Mouse (Mus musculus) adrenal gland, adult (tissue): ENCODE results near the gene Itpr2.

ENCODE experiments used
- DNase-seq, 2 experiments: peaks; one replicate each; pipeline ENCODE4 v3.0.0; 2022 to 2023; ENCODE audit warnings: low spot score in 1 of 2; ENCODE audit not compliant: inconsistent age in 2 of 2

Itpr2 gene

DNA sequence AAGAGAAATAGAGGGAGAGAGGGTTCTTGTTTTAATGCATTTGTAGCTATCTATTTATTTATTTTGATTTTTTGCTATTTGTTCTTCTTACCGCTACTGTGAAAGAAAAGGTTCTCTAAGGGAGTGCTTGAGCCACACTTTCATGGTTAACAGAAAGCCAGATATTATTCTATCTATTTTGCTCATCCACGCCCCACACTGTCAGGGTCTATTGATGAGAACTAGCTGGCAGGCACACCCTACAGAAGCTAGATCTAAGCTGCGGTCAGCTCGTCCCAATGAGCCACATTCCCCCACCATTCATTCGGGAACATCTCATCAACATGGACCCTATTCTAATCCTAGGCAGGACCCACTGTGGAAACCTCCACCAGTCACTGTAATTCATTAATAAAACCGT lies 271.1 kb downstream of the Itpr2 start:
- DNase-seq, result no peak

DNA sequence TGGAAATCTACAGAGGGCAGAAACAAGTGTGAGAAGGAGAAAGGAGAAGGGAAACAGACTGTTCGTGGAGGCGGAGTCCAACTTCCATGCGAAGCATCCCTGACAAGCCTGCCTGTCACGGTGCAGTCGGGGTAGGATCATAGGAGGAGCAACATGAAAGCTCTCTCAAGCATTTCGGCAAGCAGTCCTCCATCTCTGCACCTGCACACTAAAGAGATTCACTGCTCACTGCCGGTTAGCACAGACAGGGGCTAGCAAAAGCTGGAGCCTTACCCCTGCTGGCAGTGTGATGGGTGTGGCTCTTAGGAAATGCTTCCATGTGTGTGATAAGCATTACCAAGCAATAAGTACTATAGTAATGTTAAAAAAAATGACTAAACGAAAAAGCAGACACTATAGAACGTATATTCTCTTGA lies 271.6 kb downstream of the Itpr2 start:
- DNase-seq, result no peak

DNA sequence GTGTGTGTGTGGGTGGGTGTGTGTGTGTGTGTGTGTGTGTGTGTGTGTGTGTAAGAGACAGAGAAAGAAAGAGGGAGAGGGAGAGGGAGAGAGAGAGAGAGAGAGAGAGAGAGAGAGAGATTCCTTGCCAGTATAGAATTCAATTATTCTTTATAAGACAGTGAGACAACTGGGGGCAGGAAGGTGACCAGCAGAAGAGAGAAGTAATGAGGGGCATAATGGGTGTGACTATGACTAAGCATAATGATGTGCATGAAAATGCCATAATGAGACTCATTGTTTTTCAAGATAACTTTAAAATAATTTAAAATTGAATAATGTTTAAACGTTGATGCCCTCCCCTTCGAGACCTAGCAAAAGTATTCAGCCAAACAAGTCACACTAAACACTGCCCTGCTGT lies 272.1 kb downstream of the Itpr2 start:
- no peak for DNase-seq

DNA sequence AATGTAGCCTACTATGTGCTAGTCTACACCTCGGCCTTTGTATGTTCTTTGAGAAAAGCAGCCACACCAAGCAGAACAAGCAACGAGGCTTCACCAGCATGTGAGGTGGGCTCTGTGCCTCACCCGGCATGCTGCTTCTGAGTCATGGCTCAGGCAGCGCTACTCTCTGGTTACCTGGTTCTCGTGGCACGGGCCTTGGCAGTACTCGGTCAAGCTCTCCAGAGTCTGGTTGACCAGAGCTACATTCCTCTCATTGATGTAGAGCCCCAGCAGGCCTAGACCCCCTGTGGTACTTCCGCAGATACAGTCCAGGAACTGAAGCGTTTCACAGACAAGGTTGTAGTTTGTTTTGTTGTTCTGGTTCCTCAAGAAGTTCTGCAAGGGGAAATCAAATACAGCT lies 272.5 kb downstream of the Itpr2 start:
- DNase-seq, result no peak

DNA sequence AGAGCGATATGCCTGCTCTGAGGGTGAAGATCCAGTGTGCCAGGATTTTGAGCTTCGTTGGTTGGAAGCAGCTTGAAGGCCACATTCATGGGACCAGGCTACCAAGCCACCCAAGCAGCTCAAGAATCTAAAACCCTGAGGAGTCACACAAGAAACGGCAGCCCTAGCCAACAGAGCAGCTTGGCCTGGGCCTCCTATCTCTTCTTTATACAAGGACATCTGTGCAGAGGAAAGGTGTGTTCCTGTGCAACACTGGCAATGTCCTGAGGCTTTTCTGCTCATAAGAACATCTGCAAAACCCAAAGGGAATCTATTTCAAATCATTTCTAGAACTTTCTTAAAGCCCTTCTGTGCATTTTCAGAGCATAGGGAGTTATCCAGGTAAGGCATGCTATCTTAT lies 274.0 kb downstream of the Itpr2 start:
- no peak for DNase-seq

DNA sequence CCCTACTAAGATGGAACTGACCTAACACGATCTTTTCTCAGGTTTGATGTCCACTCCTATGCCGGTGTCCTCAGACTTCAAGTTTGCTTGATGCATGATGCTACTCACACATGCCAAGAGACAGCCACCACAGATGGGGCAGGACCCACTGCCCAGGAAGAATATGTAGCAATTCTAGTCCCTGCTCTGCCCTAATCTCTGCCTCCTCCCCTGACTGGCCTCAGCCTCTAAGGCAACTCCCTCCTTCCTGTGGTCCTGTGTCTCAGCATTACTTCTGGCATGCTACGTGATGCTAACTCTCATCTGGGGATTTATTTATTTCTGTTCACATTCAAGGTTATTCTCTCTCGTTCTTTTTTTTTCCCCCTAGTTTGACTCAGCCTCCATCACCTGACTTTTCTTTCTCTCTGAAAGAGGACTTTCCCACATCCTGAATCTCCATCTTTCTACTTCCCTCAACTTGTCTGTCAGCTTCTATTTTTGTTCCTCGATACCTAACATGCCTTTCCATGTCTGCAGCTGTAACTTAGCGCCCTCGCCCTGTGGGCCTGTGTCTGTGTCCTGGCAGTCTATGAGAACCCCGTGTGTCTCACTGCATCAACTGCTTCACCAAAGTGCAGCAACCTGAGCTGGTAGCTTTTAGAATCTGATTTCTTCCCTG lies 279.5 kb downstream of the Itpr2 start:
- peak; percentile 9 to 36 for DNase-seq

DNA sequence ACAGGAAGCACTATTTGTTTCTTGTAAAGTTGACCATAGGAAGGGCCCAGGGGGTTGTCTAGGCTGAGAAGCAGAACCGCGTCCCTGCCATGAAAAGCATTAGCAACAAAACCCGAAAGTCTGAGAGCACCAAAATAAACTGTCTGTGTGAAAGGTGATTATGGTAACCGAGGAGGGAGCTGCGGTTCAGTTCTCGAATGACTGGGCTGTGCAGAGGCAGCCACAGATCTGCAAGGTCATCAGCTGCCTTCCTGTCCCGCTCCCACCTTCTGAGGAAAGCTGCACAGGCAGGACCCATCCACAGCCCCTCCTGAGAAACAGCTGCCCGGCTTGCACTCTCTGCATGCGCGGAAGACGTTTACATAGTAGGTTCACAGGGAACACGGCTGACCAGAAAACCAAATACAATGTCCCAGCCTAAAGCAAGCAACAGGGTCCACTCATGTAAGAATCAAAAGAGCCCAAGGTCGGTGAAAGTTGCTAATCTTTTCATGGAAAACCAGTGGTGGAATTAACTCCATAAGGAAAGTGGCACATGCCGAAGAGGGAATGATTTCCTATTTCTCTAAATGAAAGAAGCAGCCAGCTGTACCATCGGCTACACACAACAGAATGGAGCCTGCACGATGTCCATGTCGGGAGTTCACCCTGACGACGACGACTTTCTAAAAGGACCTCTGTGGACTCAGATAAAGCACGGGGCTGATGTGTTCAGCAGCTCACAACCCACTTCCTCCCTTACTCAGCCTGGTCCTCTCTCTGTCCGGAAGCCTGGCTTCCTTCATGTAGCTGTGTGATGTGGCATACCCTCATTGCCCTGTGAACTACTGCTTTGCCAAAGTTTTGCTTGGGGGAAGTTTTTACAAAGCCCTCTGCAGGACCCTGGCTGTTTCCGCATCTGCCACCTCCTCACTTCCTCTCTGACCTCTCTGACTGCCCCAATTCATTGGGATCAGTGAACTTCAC lies 280.4 kb downstream of the Itpr2 start:
- peak; percentile 26 to 61 for DNase-seq

DNA sequence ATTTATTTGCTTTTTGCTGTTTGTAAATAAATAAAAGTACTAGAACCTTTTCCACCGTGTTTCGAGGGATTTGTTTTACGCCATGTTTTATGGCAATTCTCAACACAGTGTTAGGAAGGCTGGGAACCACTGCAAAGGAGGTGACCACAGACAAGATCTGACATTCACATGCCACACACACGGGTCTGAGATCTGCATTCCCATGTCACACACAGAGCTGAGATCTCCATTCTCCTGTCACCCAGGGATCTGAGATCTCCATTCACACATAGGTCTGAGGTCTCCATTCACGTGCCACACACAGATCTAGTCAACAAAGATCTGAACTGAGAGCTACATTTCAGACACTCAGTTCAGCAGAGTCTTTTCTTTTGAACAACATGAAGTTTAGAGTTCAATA lies 282.0 kb downstream of the Itpr2 start:
- DNase-seq, result no peak

DNA sequence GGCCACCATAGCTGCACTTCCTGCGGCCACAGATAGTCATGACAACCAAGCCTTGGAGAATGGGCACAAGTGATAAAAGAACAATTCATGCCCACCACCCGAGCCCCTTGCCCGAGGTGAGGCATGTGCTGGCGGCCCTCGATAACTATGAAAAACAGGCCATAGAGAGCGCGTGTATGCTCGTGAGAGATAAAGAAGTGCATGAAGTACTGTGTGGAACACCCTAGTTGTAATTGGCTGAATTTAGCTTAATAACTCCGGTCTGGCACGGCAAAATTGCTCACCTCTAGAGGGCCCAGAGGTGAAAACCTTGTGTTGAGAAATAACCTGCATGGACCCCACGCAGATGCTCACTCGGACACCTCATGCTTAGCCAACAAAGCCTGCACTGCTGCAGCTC lies 282.5 kb downstream of the Itpr2 start:
- no peak for DNase-seq

DNA sequence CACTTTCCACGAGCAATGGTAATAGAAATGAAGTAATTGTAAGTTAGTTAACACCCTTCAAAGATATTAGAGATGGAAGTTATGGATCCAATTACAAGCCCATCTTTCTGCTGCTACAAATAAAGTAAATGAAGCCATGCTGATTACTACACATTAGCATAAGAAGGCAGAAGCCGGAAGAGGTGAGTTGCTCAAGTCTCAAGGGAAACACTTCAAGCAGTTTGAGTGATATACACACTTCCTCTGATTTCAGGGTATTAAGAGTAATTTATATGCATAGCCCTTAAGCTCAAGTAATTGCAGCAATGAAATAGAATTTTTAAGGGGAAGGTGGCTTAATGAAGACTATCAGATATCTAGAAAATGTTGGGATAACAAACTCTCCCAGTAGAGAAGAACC lies 286.7 kb downstream of the Itpr2 start:
- no peak for DNase-seq

DNA sequence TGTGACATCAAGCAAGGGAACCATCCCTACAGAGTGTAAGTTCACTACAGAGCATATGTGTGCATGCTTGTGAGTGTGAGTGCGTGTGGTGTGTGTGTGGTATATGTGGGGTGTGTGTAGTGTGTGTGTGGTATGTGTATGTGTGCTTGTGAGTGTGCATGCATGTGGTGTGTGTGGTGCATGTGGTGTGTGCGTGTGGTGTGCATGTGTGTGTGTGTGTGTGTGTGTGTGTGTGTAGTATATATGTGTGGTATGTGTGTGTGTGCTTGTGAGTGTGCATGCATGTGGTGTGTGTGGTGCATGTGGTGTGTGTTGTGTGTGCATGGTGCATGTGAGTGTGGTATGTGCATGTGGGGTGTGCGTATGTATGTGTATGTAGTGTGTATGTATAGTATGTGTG lies 289.7 kb downstream of the Itpr2 start:
- DNase-seq, result no peak

DNA sequence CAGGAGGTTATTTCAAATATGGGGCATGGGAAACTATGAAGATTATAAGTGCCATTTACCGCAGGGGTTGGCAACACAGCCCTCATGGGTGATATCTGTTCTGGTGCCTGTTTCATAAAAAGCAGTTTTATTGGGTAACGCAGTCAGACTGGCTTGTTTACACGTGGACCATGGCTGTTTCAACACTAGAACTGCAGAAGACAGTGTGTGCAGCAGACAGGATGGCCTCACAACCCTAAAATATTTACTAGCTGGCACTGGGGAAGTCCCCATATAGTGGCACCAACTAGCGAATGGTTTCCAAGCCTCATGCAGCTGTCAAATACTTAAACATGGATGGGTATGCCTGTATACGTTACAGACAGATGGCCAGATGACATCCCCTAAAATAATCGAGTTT lies 290.8 kb downstream of the Itpr2 start:
- DNase-seq, result no peak

DNA sequence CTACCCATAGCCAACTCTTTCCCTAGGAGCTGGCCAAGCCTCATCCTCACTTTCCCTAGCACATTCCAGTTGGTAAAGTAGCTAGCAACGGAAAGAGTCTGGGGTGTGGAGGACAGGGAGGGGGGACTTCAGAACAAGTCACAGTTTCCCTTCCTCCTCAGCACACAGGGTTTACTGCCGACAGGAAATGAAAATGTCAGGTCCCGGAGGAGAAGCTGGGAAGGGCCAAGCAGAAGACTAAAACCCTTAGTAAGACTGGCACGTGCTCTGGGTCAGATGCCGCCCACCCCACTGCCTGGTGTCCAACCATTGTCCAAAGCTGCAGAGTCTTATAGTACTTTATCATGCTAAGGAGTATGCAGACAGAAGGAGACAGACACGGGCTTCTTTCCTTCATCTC lies 293.0 kb downstream of the Itpr2 start:
- DNase-seq, result peak; percentile 32 to 44

DNA sequence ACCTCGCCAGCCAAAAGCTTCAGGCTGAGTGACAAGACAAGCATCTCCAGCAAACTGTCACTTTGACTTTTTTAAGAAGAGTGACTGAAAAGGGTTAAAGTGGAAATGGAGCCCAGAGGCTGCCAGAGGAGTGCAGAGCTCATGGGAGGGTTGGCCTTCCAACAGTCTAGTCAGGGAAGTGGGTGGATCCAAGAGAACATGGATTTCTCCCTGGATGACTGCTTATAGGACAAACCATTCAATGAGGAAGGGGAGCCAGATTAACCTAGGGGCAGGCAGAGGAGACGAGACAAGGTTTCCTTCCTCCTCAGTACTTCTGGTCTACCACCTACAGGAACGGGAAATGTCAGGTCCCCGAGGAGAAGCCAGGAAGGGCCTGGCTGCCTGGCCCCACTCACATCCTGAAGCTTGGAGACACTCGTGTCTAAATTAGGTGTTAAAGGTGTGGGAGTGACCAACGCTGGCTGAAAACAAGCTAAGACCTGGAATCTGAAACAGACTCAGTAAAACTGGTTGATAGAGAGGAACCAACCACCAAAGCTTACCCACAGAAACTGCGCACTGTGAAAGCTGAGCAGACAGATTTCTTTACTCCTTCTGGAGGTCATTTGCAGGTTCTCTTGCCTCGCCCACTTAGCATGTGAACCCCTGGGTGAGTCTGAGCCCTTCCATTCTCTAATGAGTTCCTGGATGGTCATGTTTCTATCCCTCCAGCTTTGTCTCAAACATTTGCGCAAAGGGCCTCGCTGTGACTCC lies 294.6 kb downstream of the Itpr2 start:
- peak; percentile 23 to 45 for DNase-seq

DNA sequence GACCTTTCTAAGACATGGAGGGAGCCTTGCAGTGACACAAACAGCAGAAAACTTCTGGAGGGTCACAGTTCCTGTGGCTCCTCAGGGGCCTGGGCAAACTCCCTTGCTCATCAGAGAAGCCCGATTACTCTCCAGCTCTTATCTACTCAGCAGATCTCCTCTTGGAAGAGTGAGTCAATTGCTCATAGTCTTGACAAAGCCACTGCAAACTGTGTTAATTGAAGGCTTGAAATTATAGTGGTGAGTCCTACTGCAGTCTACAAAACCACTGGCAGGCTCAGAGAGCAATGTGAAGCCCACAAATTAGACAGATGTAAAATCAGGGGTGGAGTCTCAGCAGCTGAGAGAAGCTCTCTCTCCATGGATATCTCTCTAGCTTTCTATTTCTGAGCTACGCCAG lies 296.9 kb downstream of the Itpr2 start:
- DNase-seq, result no peak

DNA sequence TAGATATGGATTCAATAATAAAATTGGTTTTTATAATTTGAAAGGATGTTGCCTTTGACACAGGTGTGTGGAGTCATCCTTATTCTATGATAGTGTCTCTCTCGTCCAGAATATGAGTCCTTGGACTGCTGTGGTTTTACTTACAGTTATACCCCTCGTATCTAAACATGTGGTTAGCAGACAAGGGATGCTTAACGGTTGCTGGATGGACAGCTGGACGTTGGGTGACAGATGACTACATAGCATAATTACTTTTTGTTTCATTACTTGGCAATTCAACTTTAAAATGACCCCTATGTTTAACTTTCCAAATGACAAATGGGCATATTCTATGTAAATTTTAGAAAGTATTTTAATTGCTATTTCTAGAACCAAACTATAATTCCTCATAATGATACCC lies 297.6 kb downstream of the Itpr2 start:
- DNase-seq, result no peak

DNA sequence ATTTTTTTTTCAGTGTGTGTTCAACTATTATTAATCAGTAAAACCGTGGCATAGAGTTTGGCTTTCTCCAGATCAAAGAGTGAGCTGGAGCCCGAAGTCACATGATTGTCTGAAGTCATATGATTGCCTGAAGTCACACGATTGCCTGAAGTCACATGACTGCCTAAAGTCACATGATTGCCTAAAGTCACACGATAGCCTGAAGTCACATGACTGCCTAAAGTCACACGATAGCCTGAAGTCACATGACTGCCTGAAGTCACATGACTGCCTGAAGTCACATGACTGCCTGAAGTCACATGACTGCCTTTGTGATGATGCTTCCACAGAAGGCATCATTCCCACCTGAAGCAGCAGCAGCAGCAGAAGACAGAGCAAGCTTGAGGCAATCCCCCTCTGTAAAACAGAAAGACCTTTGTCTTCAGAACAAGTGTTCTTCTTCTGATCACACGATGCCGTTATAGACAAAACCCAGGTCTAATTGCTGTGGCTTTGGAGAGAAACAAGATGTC lies 304.1 kb downstream of the Itpr2 start:
- DNase-seq, result no peak

DNA sequence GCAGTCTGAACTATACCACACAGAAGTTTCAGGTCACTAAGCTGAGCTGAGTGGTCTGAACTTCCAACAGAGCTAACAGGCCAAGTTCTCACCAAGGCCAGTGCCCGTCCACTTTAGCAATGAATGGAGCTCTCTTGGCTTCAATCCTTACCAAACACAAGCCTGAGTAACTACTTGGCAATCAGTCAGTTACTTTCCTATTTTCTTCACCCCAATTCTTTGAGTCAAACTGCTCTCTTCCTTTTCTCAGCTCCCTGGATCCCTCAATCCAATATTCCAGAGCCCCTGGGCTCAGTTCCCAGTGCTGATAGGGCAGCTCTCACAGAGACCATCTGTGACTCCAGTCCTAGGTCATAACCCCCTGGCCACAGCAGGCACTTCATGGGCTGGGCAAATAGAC lies 305.3 kb downstream of the Itpr2 start:
- DNase-seq, result peak in 1 of 2 experiments; percentile 67

DNA sequence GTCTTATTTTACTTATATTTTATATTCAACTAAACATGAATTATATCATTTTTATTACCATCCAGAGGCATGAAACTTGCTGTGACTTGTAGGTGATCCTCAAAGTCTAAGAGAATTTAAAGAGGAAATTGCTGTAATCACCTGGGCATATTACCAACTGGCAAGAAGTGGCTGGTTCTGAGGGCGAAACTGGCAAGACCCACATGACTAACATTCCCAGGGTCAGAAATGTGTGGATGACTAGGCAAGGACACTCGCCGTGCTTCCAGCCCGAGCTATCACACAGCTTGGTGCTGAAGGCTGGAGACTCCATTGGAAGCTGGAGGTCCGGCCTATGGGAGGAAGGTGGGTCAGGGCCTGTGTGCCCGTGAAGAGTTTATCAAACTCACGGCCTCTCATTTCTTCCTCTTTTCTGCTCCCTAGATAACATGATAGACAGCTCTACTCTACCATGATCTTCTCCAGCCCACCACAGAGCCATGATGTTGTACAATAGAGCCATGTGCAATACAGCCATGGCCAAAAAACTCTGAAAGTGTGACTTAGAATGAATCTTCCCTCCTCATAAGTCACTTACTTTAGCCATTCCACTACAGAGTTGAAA lies 306.1 kb downstream of the Itpr2 start:
- DNase-seq, result peak; percentile 49 to 90

DNA sequence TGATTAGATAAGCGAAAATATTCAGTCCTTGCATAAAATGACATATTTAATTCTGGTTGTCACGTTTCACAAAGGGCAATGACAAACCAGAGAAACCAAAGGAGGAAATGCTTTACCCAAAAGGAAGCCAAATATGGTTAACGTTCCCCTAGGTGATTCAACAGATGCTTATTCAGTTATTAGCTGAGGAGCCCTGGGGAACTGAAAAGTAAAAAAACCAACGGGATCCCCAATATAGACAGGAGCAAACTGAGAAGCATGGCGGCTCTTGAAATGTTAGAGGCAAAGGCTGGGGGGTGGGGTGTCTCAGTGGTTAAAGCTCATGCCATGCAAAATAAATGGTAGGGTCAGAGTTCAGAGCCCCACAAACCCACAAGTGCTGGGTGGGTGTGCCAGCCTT lies 310.1 kb downstream of the Itpr2 start:
- no peak for DNase-seq

DNA sequence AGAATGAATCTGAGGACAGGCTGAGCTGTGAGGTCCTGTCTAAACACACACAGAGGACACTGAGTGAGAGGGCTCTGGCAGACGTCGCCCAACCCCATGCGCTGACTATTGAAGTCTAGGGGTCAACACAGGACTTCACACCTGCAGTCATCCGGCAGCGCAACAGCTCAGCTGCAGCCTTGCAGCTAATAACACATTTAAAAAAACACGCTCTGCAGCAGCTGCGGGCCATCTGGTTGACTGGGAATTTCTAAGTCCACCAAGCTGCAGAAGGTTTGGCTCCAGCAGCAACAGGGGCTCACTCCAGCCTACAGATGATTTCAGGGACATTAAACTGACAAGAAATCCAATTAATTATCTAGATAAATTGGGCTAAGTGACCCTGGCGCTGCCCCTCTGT lies 312.0 kb downstream of the Itpr2 start:
- no peak for DNase-seq
